Mouse (Mus musculus): ENCODE measurements around the gene Rgs14. TPM values are rescaled to one million over a fixed set of nuclear protein-coding genes. Genes with fewer than 3 reads are reported as not detected.

Gene Rgs14
- polyA plus RNA-seq, 1 experiment from 2014 or later = 0.11 TPM

GRCm38 (mm10) chr13:55370234-55370633 is 702 bp downstream of the Rgs14 start:
- Histone ChIP-seq H3K4me1 (ENCODE audit: control insufficient read depth, insufficient read depth, low read length) (no peaks in the 10 kb centered on the region), H3K4me3 (ENCODE audit: low read depth, low read length) (no peak overlapping the region), H3K9me3 (ENCODE audit: control insufficient read depth, low read length) (no peaks in the 10 kb centered on the region), H3K9ac (replicated peaks; ENCODE audit: low read depth, low read length) (no peak overlapping the region), H3K27ac (ENCODE audit: low read depth, low read length) (no peak overlapping the region), H3K27me3 (ENCODE audit: control insufficient read depth, insufficient read depth, low read length) (no peaks in the 10 kb centered on the region), H3K36me3 (ENCODE audit: control insufficient read depth, insufficient read depth, low read length) (no peaks in the 10 kb centered on the region), H3K4me2 (ENCODE audit: low read depth, low read length) (no peak overlapping the region)
- ATAC-seq (ENCODE audit: low read depth) = no peak
- WGBS = 72% methylated on average over 3 of the region's 3 CpGs

- no peaks in the 10 kb centered on the region for H3K9me3 ChIP-seq (ENCODE audit: control insufficient read depth, low read length)
- H3K27ac ChIP-seq (ENCODE audit: low read depth, low read length) = no peak overlapping the region
- H3K9ac ChIP-seq (replicated peaks; ENCODE audit: low read depth, low read length) = no peak overlapping the region
- H3K4me2 ChIP-seq (ENCODE audit: low read depth, low read length) = no peak overlapping the region
- H3K4me1 ChIP-seq (ENCODE audit: control insufficient read depth, insufficient read depth, low read length) = no peaks in the 10 kb centered on the region
- no peak for ATAC-seq (ENCODE audit: low read depth)
- H3K36me3 ChIP-seq (ENCODE audit: control insufficient read depth, insufficient read depth, low read length) = no peaks in the 10 kb centered on the region
- H3K4me3 ChIP-seq (ENCODE audit: low read depth, low read length) = no peak overlapping the region
- no peaks in the 10 kb centered on the region for H3K27me3 ChIP-seq (ENCODE audit: control insufficient read depth, insufficient read depth, low read length)
- 76% methylated on average over 8 of the region's 8 CpGs for WGBS
These were observed 1.6 kb downstream of the Rgs14 start for GRCm38 (mm10) chr13:55371007-55371681.

DNA sequence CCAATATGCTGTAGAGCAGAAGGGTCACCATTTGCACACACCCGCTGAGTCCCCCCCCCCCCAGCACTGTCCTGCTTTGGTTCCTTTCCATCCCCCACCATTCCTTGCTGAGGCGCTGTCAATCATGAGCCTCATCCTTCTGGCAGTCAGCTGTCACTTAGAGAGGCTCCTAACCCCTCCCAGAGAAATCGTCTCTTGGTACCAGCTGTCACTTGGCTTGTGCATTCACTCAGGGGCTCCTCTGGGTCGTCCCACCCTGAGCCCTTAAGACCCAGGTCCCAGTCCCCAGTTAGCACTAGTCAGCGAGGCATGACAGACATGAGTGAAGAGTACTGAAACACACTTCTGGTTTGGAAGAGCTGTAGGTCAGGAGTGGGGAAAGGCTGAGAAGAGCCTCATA is 2.2 kb downstream of the Rgs14 start:
- Histone ChIP-seq H3K27ac (ENCODE audit: low read depth, low read length) (no peak overlapping the region), H3K36me3 (ENCODE audit: control insufficient read depth, insufficient read depth, low read length) (no peaks in the 10 kb centered on the region), H3K4me1 (ENCODE audit: control insufficient read depth, insufficient read depth, low read length) (no peaks in the 10 kb centered on the region), H3K9me3 (ENCODE audit: control insufficient read depth, low read length) (no peaks in the 10 kb centered on the region), H3K27me3 (ENCODE audit: control insufficient read depth, insufficient read depth, low read length) (no peaks in the 10 kb centered on the region), H3K4me3 (ENCODE audit: low read depth, low read length) (no peak overlapping the region), H3K4me2 (ENCODE audit: low read depth, low read length) (no peak overlapping the region), H3K9ac (replicated peaks; ENCODE audit: low read depth, low read length) (no peak overlapping the region)
- WGBS = 64% methylated on average over 5 of the region's 5 CpGs
- ATAC-seq (ENCODE audit: low read depth) = no peak

DNA sequence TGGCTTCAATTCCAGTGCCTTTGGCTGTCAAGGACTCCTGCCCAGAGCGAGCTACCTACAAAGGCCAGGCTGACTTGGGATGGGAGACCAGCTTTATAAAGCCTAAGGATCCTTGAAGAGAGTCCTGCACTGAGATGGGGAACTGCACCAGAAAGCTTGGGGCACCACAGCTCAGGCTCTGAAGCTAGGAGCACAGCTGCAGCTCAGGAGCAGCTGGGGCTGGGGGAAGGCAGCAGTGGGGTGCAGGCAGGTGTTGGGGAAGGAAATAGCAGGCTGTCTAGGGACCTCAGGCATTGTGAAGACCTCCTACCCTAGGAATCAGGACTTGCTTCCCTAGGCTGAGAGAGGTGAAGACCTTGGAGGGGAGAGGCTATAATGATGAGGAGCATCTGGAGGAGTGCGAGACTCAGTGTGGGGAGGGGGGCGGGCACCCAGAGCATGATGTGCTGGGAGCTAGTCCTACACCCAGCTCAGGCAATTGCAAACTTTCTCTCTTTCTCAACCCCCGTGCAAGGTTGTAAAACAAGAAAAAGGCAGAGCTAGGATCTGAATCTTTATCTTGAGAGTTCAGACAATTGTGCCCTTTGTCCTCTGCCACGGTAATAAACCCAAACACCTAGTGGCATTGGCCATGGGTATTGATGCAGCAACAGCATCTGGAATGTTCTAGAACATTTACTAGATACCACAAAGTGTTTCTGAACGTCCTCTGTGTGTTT is 4.8 kb downstream of the Rgs14 start:
- Histone ChIP-seq H3K36me3 (ENCODE audit: control insufficient read depth, insufficient read depth, low read length) (no peaks in the 10 kb centered on the region), H3K27me3 (ENCODE audit: control insufficient read depth, insufficient read depth, low read length) (peaks cover 11% of the 10 kb centered on the region), H3K27ac (ENCODE audit: low read depth, low read length) (no peak overlapping the region), H3K9ac (replicated peaks; ENCODE audit: low read depth, low read length) (no peak overlapping the region), H3K4me2 (ENCODE audit: low read depth, low read length) (no peak overlapping the region), H3K4me3 (ENCODE audit: low read depth, low read length) (no peak overlapping the region), H3K9me3 (ENCODE audit: control insufficient read depth, low read length) (no peaks in the 10 kb centered on the region), H3K4me1 (ENCODE audit: control insufficient read depth, insufficient read depth, low read length) (no peaks in the 10 kb centered on the region)
- 55% methylated on average over 6 of the region's 6 CpGs for whole genome bisulfite sequencing
- no peak for ATAC-seq (ENCODE audit: low read depth)

GRCm38 (mm10) chr13:55375877-55376276 is 6.3 kb downstream of the Rgs14 start:
- Histone ChIP-seq H3K36me3 (ENCODE audit: control insufficient read depth, insufficient read depth, low read length) (no peaks in the 10 kb centered on the region), H3K27me3 (ENCODE audit: control insufficient read depth, insufficient read depth, low read length) (peaks cover 24% of the 10 kb centered on the region), H3K4me2 (ENCODE audit: low read depth, low read length) (no peak overlapping the region), H3K9me3 (ENCODE audit: control insufficient read depth, low read length) (no peaks in the 10 kb centered on the region), H3K27ac (ENCODE audit: low read depth, low read length) (no peak overlapping the region), H3K4me3 (ENCODE audit: low read depth, low read length) (no peak overlapping the region), H3K4me1 (ENCODE audit: control insufficient read depth, insufficient read depth, low read length) (no peaks in the 10 kb centered on the region), H3K9ac (replicated peaks; ENCODE audit: low read depth, low read length) (no peak overlapping the region)
- 73% methylated on average over 2 of the region's 2 CpGs for WGBS
- ATAC-seq (ENCODE audit: low read depth) = no peak

DNA sequence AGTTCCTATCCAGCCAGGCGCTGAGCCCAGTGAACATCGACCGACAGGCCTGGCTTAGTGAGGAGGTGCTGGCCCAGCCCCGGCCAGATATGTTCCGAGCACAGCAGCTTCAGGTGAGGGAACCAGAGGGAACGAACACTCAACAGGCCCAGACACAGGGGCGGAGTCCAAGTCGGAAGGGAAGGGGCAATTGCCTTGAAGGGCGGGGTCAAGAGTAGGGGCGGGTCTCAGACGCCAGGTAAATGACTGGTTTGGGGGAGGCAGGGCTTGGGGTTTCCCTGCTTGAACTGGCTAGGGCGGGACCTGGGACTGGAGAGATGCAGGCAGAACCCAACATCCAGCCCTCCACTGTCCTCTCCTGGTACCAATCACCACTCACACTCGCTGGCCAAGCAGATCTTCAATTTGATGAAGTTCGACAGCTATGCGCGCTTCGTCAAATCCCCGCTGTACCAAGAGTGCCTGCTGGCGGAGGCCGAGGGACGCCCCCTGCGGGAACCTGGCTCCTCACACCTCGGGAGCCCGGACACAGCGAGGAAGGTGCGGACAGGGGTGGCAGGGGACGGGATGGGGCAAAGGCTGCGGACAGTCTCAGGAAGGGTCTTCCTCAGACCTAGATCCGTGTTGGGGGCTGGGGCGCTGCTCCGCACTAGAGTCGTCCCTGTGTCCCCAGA is 9.5 kb downstream of the Rgs14 start:
- no peak overlapping the region for H3K27ac ChIP-seq (ENCODE audit: low read depth, low read length)
- H3K4me1 ChIP-seq (ENCODE audit: control insufficient read depth, insufficient read depth, low read length) = no peaks in the 10 kb centered on the region
- 6% methylated on average over 32 of the region's 32 CpGs for WGBS
- H3K9me3 ChIP-seq (ENCODE audit: control insufficient read depth, low read length) = no peaks in the 10 kb centered on the region
- no peak overlapping the region for H3K4me2 ChIP-seq (ENCODE audit: low read depth, low read length)
- no peak overlapping the region for H3K9ac ChIP-seq (replicated peaks; ENCODE audit: low read depth, low read length)
- no peak overlapping the region for H3K4me3 ChIP-seq (ENCODE audit: low read depth, low read length)
- peaks cover 24% of the 10 kb centered on the region for H3K27me3 ChIP-seq (ENCODE audit: control insufficient read depth, insufficient read depth, low read length)
- no peaks in the 10 kb centered on the region for H3K36me3 ChIP-seq (ENCODE audit: control insufficient read depth, insufficient read depth, low read length)
- no peak for ATAC-seq (ENCODE audit: low read depth)

- no peaks in the 10 kb centered on the region for H3K36me3 ChIP-seq (ENCODE audit: control insufficient read depth, insufficient read depth, low read length)
- H3K4me1 ChIP-seq (ENCODE audit: control insufficient read depth, insufficient read depth, low read length) = no peaks in the 10 kb centered on the region
- 72% methylated on average over 4 of the region's 4 CpGs for WGBS
- no peak overlapping the region for H3K4me3 ChIP-seq (ENCODE audit: low read depth, low read length)
- H3K9ac ChIP-seq (replicated peaks; ENCODE audit: low read depth, low read length) = no peak overlapping the region
- H3K9me3 ChIP-seq (ENCODE audit: control insufficient read depth, low read length) = no peaks in the 10 kb centered on the region
- H3K27me3 ChIP-seq (ENCODE audit: control insufficient read depth, insufficient read depth, low read length) = peaks cover 24% of the 10 kb centered on the region
- no peak for ATAC-seq (ENCODE audit: low read depth)
- no peak overlapping the region for H3K27ac ChIP-seq (ENCODE audit: low read depth, low read length)
- no peak overlapping the region for H3K4me2 ChIP-seq (ENCODE audit: low read depth, low read length)
These were observed 12.3 kb downstream of the Rgs14 start for GRCm38 (mm10) chr13:55381790-55382189.

- H3K27me3 ChIP-seq (ENCODE audit: control insufficient read depth, insufficient read depth, low read length) = no peaks in the 10 kb centered on the region
- no peak overlapping the region for H3K4me3 ChIP-seq (ENCODE audit: low read depth, low read length)
- no peak overlapping the region for H3K4me2 ChIP-seq (ENCODE audit: low read depth, low read length)
- ATAC-seq (ENCODE audit: low read depth) = no peak
- H3K36me3 ChIP-seq (ENCODE audit: control insufficient read depth, insufficient read depth, low read length) = no peaks in the 10 kb centered on the region
- no peak overlapping the region for H3K27ac ChIP-seq (ENCODE audit: low read depth, low read length)
- WGBS = 87% methylated on average over 3 of the region's 3 CpGs
- no peaks in the 10 kb centered on the region for H3K9me3 ChIP-seq (ENCODE audit: control insufficient read depth, low read length)
- no peak overlapping the region for H3K9ac ChIP-seq (replicated peaks; ENCODE audit: low read depth, low read length)
- no peaks in the 10 kb centered on the region for H3K4me1 ChIP-seq (ENCODE audit: control insufficient read depth, insufficient read depth, low read length)
These were observed 21.1 kb downstream of the Rgs14 start for GRCm38 (mm10) chr13:55390644-55391043.

DNA sequence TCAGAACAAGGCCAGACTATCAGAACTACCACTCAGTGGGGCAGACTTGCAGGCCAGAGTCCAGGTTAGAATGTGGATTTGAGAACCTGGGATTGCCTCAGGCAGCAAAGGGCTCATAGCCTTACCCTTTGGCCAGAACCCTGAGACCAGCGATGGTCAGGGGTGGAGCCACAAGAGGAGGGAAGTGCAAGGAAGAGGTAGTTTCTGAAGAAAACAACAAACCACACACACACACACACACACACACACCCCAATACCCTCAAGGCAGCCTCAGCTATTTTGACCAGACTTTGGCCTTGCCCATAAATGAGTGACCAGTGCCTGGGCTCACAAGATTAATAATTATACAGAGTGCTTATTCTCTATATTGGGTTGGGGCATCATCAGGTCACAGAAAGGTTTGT is 22.1 kb downstream of the Rgs14 start:
- Histone ChIP-seq H3K27me3 (ENCODE audit: control insufficient read depth, insufficient read depth, low read length) (no peaks in the 10 kb centered on the region), H3K9ac (replicated peaks; ENCODE audit: low read depth, low read length) (no peak overlapping the region), H3K27ac (ENCODE audit: low read depth, low read length) (no peak overlapping the region), H3K9me3 (ENCODE audit: control insufficient read depth, low read length) (no peaks in the 10 kb centered on the region), H3K4me3 (ENCODE audit: low read depth, low read length) (no peak overlapping the region), H3K36me3 (ENCODE audit: control insufficient read depth, insufficient read depth, low read length) (no peaks in the 10 kb centered on the region), H3K4me2 (ENCODE audit: low read depth, low read length) (no peak overlapping the region), H3K4me1 (ENCODE audit: control insufficient read depth, insufficient read depth, low read length) (no peaks in the 10 kb centered on the region)
- no peak for ATAC-seq (ENCODE audit: low read depth)
- 89% methylated on average over 1 of the region's 1 CpGs for WGBS
